Mouse (Mus musculus): ENCODE results near the gene Fat1.

- TF ChIP-seq CTCF (IDR thresholded peaks at IDR 0.05; ENCODE audit: low read depth) = no peak
- TF ChIP-seq EP300 (IDR thresholded peaks at IDR 0.05; ENCODE audit: low read depth) = no peak
Measured at GRCm38 (mm10) chr8:45004021-45004420, 68.8 kb downstream of the Fat1 start.

All from liver, postnatal 0 days (tissue).